Mouse (Mus musculus) lung, adult 2 months (tissue): ENCODE measurements around the gene Nfkb2.

Experiments used
- CTCF ChIP-seq: fragments of 200-500 bp; IDR thresholded peaks from 2 replicates; pipeline ENCODE4 v1.5.1; 2011; ENCODE audit warnings: mild to moderate bottlenecking, low read length, control low read depth; ENCODE audit not compliant: insufficient read depth
- POLR2A ChIP-seq: fragments of 200-500 bp; IDR thresholded peaks from 2 replicates; pipeline ENCODE4 v1.6.1; 2011; ENCODE audit warnings: low read depth, mild to moderate bottlenecking, control low read depth, low read length, borderline replicate concordance; ENCODE audit errors: extremely low read depth

- TF ChIP-seq POLR2A, result no peak
- TF ChIP-seq CTCF, result no peak
These were observed 6.3 kb downstream of the Nfkb2 start for GRCm38 (mm10) chr19:46310312-46310865.
